Mouse (Mus musculus) ovary, postnatal 36 days (tissue): Measurements from ENCODE around the gene Fmnl1.

Experiments used
- DNase-seq: peaks from one replicate; pipeline ENCODE4 v3.0.0; 2022; ENCODE audit warnings: low spot score, mixed read lengths

Gene Fmnl1

DNA sequence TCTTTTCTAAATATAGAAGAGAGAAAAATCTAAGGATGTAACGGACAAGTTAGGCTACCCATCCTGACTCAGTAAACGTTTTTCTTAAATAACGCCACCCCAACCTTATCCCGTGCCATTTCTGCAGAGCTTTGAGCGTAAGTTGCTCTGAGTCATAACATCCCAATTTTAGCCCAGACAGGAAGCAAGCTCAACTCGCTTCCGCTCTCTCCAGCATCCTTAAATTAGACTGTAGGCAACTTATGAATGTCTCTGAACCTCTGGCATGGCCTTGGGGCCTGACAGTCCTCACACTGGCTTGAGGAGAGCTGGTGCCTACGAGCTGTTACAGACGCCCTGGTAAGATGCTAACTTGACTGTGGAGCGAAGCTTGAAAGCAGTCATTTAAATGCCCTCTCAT lies 52.5 kb downstream of the Fmnl1 start:
- no peak for DNase-seq

DNA sequence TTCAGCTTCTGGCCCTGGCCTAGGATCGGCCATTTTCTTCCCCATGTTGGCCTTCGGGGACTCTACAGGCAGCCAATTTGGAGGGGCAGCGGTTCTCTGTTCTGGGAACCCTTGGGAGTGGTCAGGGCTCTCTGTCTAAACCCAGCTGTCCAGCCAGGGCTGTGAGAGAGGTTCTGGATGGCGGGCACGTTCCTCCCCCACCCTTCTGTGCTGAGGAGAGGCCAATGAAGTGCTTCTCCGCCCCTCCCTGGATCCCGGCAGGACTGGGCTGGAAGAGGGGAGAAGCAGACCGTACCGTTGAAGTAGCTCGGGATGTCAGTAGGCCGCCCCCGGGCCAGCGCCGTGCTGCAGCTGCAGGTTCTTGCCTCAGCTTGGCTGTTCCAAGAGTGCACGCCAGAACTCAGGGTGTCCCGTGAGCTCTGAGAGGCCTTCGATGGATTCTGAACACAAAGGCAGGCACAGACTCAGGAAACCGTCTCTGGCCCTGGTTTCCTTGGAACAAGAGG lies 53.1 kb downstream of the Fmnl1 start:
- no peak for DNase-seq

DNA sequence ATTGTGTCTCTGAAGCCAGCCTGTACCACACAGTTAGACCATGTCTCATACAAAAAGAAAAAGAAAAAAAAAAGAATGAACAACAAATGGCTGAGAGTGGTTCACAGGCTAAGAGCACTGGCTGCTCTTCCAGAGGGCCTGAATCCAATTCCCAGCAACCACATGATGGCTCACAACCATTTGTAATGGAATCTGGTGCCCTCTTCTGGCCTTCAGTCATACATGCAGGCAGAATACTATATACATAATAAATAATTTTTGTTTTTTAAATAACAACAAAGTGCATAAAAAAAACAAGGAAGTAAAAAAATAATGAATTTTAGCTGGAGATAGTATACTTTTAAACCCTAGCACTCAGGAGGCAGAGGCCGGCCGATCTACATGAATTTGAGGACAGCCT lies 58.7 kb downstream of the Fmnl1 start:
- no peak for DNase-seq

DNA sequence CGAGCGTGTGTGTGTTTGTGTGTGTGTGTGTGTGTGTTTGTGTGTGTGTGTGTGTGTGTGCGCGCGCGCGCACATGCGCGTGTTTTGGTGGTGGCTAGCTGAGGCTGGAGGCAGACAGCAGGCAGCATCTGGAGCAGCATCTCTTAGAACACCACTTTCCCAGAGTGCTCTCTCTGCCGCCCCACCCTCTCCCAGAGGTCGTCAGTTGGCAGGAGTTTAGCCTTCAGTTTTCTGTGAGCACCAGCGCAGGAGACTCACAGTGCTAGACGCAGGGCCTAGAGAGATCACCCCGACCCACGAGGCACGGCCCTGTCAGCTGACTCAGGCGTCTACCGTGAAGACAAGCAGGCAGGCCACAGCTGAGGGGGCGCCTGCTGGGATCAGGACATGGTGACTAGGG lies 59.7 kb downstream of the Fmnl1 start:
- DNase-seq, result no peak

DNA sequence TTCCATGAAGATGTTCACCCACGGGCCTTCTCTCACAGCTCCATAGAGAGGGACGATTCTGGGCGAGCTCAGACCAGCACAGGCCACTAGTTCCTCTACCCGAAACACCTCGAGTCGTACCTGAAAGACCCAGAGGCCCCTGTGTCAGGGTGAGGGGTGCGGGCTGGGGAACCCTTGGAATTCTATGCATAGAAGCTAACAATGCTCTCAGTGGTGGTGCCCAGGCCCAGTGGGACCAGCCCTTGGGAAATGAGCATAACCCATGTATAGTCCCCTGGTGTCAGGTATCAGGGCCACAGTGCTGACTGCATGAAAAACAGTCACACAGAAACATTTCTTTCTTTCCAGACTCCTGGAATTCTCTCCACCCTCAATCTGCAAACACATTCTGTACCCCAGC lies 60.5 kb downstream of the Fmnl1 start:
- no peak for DNase-seq

DNA sequence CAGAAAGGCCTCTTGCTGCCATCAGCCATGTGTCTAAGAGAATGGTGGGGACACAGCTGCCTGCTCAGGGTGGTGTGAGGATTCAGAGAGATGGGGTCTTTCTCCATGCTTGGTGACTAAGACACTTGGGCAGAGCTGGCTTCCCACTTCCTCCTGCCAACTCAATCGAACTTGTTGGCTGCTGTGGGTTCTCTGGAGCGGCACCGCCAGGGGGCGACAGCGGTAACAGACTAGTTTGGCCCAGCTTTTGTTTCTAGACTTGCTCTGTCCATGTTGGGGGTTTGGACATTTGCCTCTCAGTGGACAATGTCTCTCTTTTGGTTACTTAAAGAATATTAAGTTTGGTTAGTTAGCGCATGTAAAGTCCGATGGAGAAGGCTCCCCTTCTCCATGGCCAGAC lies 62.1 kb downstream of the Fmnl1 start:
- DNase-seq, result peak; percentile 81

DNA sequence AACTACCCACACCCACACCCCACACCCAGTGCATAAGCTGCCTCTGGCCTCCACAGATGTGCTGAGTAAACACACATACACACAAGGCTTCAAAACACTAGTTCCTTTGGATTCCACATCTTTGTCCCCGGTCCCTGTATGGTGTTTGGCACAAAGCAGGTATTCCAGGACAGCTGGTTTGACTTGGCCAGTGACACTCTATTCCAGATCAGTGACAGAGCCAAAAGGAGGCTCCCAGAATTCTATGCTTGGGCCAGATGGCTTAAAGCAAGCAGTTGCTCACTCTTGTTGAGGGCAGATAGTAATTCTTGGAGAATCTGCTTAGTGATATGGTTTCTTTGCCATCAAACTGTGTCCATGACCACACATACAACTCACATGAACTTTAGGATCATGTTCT lies 63.5 kb downstream of the Fmnl1 start:
- no peak for DNase-seq

DNA sequence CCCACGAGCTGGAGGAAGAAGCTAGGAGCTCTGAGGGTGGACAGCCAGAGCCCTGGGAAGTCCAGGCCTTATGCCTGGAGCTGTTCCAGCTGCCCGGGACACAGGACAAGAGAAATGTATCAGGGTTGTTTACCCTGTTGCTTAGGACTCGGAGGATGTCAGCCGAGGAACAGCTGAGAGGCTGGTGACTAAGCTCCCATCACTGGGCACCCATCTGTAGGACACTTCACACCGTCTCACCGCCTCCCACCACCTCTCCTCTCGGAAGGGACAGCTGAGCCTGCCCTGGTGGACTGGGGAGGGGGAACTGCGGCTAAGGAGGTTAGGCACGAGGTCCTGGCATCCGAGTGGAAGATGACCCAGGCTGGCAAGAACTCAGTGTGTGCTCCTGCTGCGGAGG lies 64.8 kb downstream of the Fmnl1 start:
- DNase-seq, result no peak

DNA sequence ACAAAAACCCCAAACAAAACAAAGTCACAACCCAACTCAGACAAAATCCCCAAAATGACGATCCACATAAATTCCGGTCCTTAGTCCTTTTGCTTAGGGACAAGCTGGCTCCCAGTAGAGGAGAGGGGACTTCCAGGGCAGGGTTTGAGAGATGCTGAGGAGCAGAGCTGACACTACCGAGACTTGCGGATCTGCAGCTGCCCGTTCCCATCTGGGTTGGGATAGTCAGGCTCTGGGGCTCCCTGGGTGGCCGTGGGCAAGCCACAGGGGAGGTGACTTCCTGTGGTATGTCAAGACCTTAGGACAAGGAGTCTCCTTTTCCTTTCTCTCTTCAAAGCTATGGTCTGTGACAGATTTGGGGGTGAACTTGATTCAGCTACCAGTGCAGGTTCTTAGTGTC lies 65.5 kb downstream of the Fmnl1 start:
- no peak for DNase-seq

DNA sequence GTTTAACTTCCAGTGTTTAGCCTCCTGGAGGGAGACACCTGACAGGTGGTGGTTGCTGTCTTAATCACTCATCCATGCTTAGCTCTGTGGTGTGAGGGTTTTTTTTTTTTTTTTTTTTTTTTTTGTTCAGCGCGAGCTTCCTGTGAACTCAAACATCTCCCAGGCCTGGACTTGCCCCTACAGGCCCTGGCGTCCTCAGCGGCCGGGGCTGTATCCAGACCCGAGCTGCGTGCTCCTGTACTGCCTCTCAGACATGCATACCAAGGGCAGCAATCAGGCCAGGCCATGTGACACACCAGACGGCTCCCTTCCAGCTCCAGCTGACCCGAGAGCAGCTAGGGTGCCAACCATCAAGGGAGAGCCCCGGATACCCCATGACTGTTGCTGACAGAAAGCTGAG lies 66.0 kb downstream of the Fmnl1 start:
- DNase-seq, result no peak

DNA sequence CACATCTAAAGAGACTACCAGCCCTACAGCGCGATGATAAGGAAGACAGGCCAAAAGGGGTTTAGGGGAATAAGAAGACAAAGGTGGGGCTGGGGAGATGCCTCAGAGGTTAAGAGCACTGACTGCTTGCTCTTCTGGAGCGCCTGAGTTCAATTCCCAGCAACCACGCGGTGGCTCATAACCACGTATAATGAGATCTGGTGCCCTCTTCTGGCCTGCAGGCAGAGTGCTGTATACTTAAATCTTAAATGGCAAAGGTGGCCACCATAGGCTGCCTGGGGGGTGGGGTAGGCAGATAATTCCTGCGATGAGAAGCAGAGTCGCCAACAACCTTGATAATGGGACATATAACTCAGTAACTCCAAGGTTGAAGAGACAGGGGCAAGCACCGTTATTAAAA lies 66.8 kb downstream of the Fmnl1 start:
- DNase-seq, result no peak

DNA sequence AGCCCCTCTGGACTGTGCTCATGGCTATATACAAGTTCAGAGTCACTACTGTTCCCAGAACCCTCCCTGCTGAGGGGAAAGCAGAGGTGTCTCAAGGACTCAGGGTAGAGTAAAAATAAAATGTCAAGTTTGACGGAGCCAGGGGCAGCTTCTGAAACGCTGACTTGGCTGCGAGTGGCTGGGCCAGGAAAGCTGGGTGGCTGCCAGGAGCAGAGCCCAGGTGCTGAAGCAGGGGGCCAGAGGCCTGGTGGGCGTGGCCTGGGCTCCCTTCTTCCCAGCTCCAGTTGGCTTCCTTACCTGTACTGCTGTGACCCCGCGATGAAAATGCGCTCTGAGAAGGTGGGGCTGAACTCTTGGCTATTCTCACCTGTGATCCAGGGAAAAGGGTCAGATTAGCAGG lies 69.8 kb downstream of the Fmnl1 start:
- no peak for DNase-seq

DNA sequence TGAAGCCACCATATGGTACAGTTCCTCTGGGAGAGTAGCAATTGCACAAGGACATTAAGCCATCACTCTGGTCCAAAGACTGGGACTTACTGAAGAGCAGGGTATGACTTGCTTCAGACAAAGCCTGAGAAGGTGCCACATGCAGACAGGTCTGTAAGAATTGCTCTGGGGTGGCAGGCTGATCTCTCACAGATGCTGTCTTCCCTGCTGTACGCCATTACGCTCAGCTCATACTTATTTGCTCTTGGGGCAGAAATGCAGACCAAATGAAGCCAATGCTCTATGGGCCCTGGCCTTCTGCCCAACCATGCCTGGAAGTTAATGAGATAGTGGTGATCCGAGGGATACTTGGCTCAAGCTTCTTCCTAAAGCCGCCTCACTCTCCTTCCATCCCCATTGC lies 73.9 kb downstream of the Fmnl1 start:
- no peak for DNase-seq

DNA sequence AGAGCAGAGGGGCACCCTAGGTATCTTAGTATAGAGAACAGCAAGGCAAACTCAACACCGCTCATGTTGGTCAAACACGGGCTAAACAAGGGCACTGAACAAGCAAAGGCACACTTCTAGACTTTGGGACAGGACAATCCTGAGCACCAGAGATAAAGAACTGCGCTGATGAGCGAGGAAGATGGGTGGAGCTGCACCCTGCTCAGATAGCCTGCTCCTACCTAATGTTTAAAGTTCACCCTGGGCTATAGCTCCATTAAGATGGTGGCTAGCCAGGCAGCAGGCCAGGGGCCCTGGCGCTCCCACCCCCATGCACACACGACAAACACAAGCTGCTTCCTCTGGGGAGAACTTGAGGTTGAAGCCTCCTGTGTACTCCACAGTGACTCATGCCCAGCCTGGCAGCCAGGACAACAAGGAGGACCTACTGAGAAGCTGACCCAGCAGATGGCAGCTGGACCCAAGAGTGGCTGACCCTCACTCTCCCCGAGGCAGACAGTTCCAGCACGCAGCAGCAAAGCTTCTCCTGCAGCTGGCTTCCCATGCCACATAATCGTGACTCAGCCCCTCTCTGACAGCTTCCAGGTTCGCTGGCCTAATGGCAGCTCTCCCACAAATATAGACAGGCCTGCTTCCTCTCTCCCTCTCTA lies 75.3 kb downstream of the Fmnl1 start:
- DNase-seq, result peak; percentile 35

DNA sequence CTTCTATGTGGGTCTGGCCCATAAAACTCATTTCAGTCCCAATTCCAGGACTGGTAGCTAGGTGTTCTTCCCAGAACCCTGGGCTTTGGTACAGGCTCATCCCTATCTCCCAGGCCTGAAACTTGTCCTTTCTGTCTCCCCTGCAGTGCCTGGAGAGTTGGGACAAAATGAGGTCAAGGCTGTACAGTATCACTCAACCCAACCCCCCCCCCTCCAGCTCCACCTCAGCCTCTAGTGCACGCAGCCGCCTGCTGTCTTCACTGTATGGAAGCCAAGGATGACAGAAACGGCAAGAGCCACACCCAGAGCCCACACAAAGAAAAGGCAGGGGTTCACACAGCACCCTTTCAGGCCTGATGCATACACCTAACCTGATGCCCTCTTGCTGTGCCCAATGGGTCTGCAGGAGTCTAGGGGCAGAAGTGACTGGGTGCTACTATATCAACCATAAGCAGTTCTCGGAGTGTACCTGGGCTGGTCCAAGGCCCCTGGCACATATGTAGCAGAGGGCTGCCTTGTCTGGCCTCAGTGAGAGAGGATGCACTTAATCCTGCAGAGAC lies 75.9 kb downstream of the Fmnl1 start:
- DNase-seq, result no peak

DNA sequence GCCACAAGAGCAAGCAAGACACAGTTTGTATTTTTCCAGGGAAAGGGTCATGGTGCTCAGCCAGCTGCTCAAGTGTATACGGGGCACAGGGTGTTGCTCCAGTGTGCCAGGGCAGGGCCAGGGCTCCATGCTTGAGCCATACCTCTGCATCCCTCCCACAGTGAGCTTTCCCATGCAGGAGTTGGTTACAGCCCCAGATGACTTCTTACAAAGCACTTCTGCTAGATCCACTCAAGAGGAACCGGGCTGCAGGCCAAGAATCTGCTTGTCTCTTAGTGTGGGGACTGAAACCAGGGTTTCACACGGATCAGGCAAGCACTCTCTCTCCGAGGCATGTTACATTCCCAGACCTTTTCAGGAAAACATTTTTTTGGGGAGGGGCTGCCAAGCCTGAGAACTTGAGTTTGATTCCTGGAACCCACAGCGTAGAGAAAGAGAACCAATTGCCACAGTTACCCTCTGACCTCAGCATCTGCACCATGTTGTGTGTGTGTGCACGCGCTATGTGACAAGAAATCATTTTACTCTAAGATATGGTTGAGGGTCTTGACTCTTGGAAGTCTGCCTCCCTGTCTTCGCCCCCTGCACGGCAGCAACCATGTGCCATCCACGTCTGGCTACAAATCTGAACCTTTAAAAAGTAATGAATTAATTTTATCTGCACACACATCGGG lies 76.7 kb downstream of the Fmnl1 start:
- peak; percentile 56 for DNase-seq
